In genomic region chr6:120555983-120556567, GRCm38 (mm10) we compare ENCODE assay signal across 26 mouse cellular contexts. TPM values are rescaled to one million over a fixed set of nuclear protein-coding genes. Genes with fewer than 3 reads are reported as not detected.
A peak's percentile ranks its signal among the peaks of the same experiment; 100 is the strongest.
DNase-seq lines count a peak whose midpoint lies in the region; ATAC-seq and TF ChIP-seq lines count a peak whose summit lies in the region.
"Had no signal": no experiment of that assay in that cellular context is flagged by ENCODE, and none has a peak within 500 bp of the region (broad histone marks: within the 10 kb centered on the region; RNA-seq: fewer than 3 reads in every experiment).

No protein-coding gene starts in this region.

- peaks cover 21% of the 10 kb centered on the region for H3K4me1 ChIP-seq in G1E (ENCODE audit: insufficient read depth, low read depth, low read length)
- peaks cover 20% of the 10 kb centered on the region for H3K4me1 ChIP-seq in liver, embryonic 16.5 days (ENCODE audit: control insufficient read depth, low read depth, low read length)
- H3K4me1 ChIP-seq in intestine, embryonic 16.5 days (ENCODE audit: control insufficient read depth, insufficient read depth, low read length) = 0 out of 2 replicates have a peak, but pooled peaks cover 2% of the 10 kb centered on the region
- H3K4me1 ChIP-seq: embryonic facial prominence, embryonic 13.5 days; hindbrain, embryonic 13.5 days; midbrain, embryonic 12.5 days; neural tube, embryonic 12.5 days had no signal

- no peak for TF ChIP-seq CTCF in G1E (IDR thresholded peaks at IDR 0.05; ENCODE audit: low read depth, low read length)

- no peak overlapping the region for H3K4me3 ChIP-seq in G1E (ENCODE audit: low read depth, low read length)
- H3K4me3 ChIP-seq in liver, embryonic 16.5 days (ENCODE audit: low read depth, low read length) = no peak overlapping the region
- no peak overlapping the region for H3K4me3 ChIP-seq in intestine, embryonic 16.5 days (ENCODE audit: low read length)
- H3K4me3 ChIP-seq: embryonic facial prominence, embryonic 13.5 days; forebrain, embryonic 10.5 days; heart, embryonic 10.5 days; hindbrain, embryonic 13.5 days; left cerebral cortex, adult 2 months; midbrain, embryonic 12.5 days; neural tube, embryonic 12.5 days had no signal

- 23% methylated on average over 6 of the region's 6 CpGs for WGBS in liver, embryonic 16.5 days (ENCODE audit: insufficient replicate concordance)
- WGBS in intestine, embryonic 16.5 days = 91% methylated on average over 6 of the region's 6 CpGs

- H3K27ac ChIP-seq in liver, embryonic 16.5 days (ENCODE audit: low read length) = peak overlapping the region; percentile 70
- no peak overlapping the region for H3K27ac ChIP-seq in intestine, embryonic 16.5 days (ENCODE audit: low read length)
- H3K27ac ChIP-seq: embryonic facial prominence, embryonic 13.5 days; forebrain, embryonic 10.5 days; heart, embryonic 10.5 days; hindbrain, embryonic 13.5 days; left cerebral cortex, adult 2 months; midbrain, embryonic 12.5 days; neural tube, embryonic 12.5 days had no signal

- H3K9me3 ChIP-seq in G1E (replicated peaks) = no peaks in the 10 kb centered on the region
- no peaks in the 10 kb centered on the region for H3K9me3 ChIP-seq in liver, embryonic 16.5 days (replicated peaks; ENCODE audit: control insufficient read depth, low read length)
- no peaks in the 10 kb centered on the region for H3K9me3 ChIP-seq in intestine, embryonic 16.5 days (ENCODE audit: control insufficient read depth, low read length)
- H3K9me3 ChIP-seq: embryonic facial prominence, embryonic 13.5 days; forebrain, embryonic 10.5 days; heart, embryonic 10.5 days; hindbrain, embryonic 13.5 days; midbrain, embryonic 12.5 days; neural tube, embryonic 12.5 days had no signal

- peaks cover 9% of the 10 kb centered on the region for H3K27me3 ChIP-seq in G1E (ENCODE audit: insufficient read depth, low read length)
- no peaks in the 10 kb centered on the region for H3K27me3 ChIP-seq in liver, embryonic 16.5 days (ENCODE audit: control insufficient read depth, insufficient read depth, low read depth, low read length)
- no peaks in the 10 kb centered on the region for H3K27me3 ChIP-seq in intestine, embryonic 16.5 days (replicated peaks; ENCODE audit: control insufficient read depth, insufficient read depth, low read length)
- H3K27me3 ChIP-seq: embryonic facial prominence, embryonic 13.5 days; hindbrain, embryonic 13.5 days; midbrain, embryonic 12.5 days; neural tube, embryonic 12.5 days had no signal

- H3K4me2 ChIP-seq in liver, embryonic 16.5 days (ENCODE audit: low read depth, low read length) = peak overlapping the region; percentile 36
- H3K4me2 ChIP-seq in intestine, embryonic 16.5 days (ENCODE audit: low read depth, low read length) = no peak overlapping the region
- H3K4me2 ChIP-seq: embryonic facial prominence, embryonic 13.5 days; hindbrain, embryonic 13.5 days; lung, embryonic 14.5 days; midbrain, embryonic 12.5 days; neural tube, embryonic 12.5 days had no signal

- no peaks in the 10 kb centered on the region for H3K36me3 ChIP-seq in G1E (replicated peaks)
- H3K36me3 ChIP-seq in liver, embryonic 16.5 days (ENCODE audit: control insufficient read depth, insufficient read depth) = no peaks in the 10 kb centered on the region
- no peaks in the 10 kb centered on the region for H3K36me3 ChIP-seq in intestine, embryonic 16.5 days (ENCODE audit: control insufficient read depth, insufficient read depth, low read length)
- H3K36me3 ChIP-seq: embryonic facial prominence, embryonic 13.5 days; forebrain, embryonic 10.5 days; heart, embryonic 10.5 days; hindbrain, embryonic 13.5 days; midbrain, embryonic 12.5 days; neural tube, embryonic 12.5 days had no signal

- peak; percentile 63 for ATAC-seq in G1E (ENCODE audit: extremely low read depth, insufficient number of reproducible peaks, low FRiP score, poor library complexity, severe bottlenecking)
- ATAC-seq in erythroid progenitor cell, adult 5-6 weeks (replicated peaks; ENCODE audit: low FRiP score, poor library complexity, severe bottlenecking) = peak; percentile 88
- peak; percentile 95 for ATAC-seq in liver, embryonic 16.5 days (ENCODE audit: low read depth)
- no peak for ATAC-seq in intestine, embryonic 16.5 days
- ATAC-seq: forebrain, postnatal 0 days; Patski had no signal

- intact Hi-C loops in heart, postnatal 10 days (cut with DNase I) = no loop called here

- DNase-seq in G1E (ENCODE audit: low spot score) (no peak), ZHBTc4 (ENCODE audit: low read depth, low spot score) (peak; percentile 75)
- DNase-seq in right cerebral cortex, adult 18-20 months = no peak
- DNase-seq in heart, postnatal 10 days = no peak
- no peak for DNase-seq in adrenal gland, adult (ENCODE audit: inconsistent age in 2 of 2, low spot score in 1 of 2)
- DNase-seq: adrenal gland, postnatal 36 days; B cell, adult 2 months; cerebellum, adult 8-10 months; forebrain, postnatal 0 days; gastrocnemius, postnatal 36 days; kidney, postnatal 4 days; layer of hippocampus, adult 9-11 months; lung, embryonic 14.5 days; lung, postnatal 4 days; thymus, adult 2 months had no signal

- H3K9ac ChIP-seq in liver, embryonic 16.5 days (ENCODE audit: low read depth, low read length) = 0 out of 2 replicates have a peak overlapping the region, but pooled peaks have one; percentile 13
- no peak overlapping the region for H3K9ac ChIP-seq in intestine, embryonic 16.5 days (ENCODE audit: low read depth, low read length)
- H3K9ac ChIP-seq: embryonic facial prominence, embryonic 13.5 days; forebrain, postnatal 0 days; hindbrain, embryonic 13.5 days; lung, embryonic 14.5 days; midbrain, embryonic 12.5 days; neural tube, embryonic 12.5 days had no signal

RNA-seq across cellular contexts. Expression of gene Hdhd5, which starts 25.0 kb away (rescaled TPM):
- total RNA-seq in G1E (2014; fragmentation: Nextera tagmentation) (10.0 and 11.9 TPM in 2 replicates), G1E (2017) (12.8 and 15.5 TPM in 2 replicates)
- polyA plus RNA-seq in G1E (2012) = 10.2 and 10.5 TPM in 2 replicates
- total RNA-seq in erythroid progenitor cell, adult 5-6 weeks (2015; ENCODE audit: low replicate concordance) = 2.1 and 4.0 TPM in 2 replicates
- 3.4 and 9.1 TPM in 2 replicates for total RNA-seq in erythroid progenitor cell, adult 5-6 weeks (2017; ENCODE audit: low replicate concordance)
- polyA plus RNA-seq in liver, embryonic 16.5 days (2015; fragmentation: Nextera tagmentation; extraction: Ambion mirVana) = 8.9 and 9.5 TPM in 2 replicates
- polyA plus RNA-seq in intestine, embryonic 16.5 days (2015; fragmentation: Nextera tagmentation; extraction: Ambion mirVana) = 14.0 and 15.8 TPM in 2 replicates
- total RNA-seq in heart, postnatal 10 days (2021) = 10 to 100 TPM; 21.2 to 21.4 TPM
